Mouse (Mus musculus): Measurements from ENCODE around the gene Tent4a. TPM values are rescaled to one million over a fixed set of nuclear protein-coding genes. Genes with fewer than 3 reads are reported as not detected.
"Not testable (repeated sequence)": the region's sequence is repeated elsewhere in the genome, so short reads cannot be mapped to it uniquely, and the experiment has no call there.

Tent4a gene
- polyA plus RNA-seq (2015; fragmentation: Nextera tagmentation; extraction: Ambion mirVana) = 1.9 and 2.1 TPM in 2 replicates

- Histone ChIP-seq H3K36me3 (peaks cover 16% of the 10 kb centered on the region), H3K9me3 (replicated peaks) (no peaks in the 10 kb centered on the region), H3K27ac (peak within 1 kb of the TSS; percentile 94), H3K9ac (peak within 1 kb of the TSS; percentile 97), H3K4me3 (replicated peaks) (peak within 1 kb of the TSS; percentile 95), H3K4me1 (replicated peaks) (peaks cover 60% of the 10 kb centered on the region), H3K27me3 (no peaks in the 10 kb centered on the region), H3K4me2 (peak within 1 kb of the TSS; percentile 95)
- peak; percentile 82 for ATAC-seq (ENCODE audit: low read depth)
- WGBS (ENCODE audit: insufficient replicate concordance) = 0% methylated on average over 24 of the region's 57 CpGs
- no peak for DNase-seq
Measured at GRCm38 (mm10) chr13:69534334-69534653, at the start of gene Tent4a. TSS of gene Tent4a (minus strand) at chr13:69534617.

DNA sequence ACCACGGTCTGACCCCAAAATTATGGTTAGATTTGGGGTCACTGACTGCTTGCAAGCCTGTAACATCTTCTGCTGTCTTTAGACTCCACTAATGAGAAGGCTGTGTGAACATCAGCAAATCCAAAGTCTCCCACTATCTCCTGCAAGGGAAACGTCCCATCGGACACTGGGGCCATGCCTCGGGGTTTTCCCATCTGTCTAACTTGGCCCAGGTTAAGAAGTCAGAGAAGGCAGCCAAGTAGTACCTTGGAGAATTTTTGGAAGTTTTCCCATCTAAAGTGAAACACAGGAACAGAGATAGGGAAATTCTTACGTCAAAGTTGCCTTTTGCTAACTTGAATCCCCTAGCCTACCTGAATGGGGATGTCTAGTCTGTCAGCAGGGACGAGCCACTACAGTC, 49.2 kb upstream of the Tent4a start:
- Histone ChIP-seq H3K9ac (no peak overlapping the region), H3K4me1 (replicated peaks) (no peaks in the 10 kb centered on the region), H3K36me3 (no peaks in the 10 kb centered on the region), H3K4me3 (replicated peaks) (no peak overlapping the region), H3K27me3 (no peaks in the 10 kb centered on the region), H3K4me2 (no peak overlapping the region), H3K9me3 (replicated peaks) (no peaks in the 10 kb centered on the region), H3K27ac (no peak overlapping the region)
- DNase-seq (no peak), ATAC-seq (ENCODE audit: low read depth) (no peak)
- 73% methylated on average over 6 of the region's 6 CpGs for WGBS (ENCODE audit: insufficient replicate concordance)

- Histone ChIP-seq H3K4me3 (replicated peaks) (no peak overlapping the region), H3K27ac (no peak overlapping the region), H3K9me3 (replicated peaks) (no peaks in the 10 kb centered on the region), H3K36me3 (no peaks in the 10 kb centered on the region), H3K9ac (no peak overlapping the region), H3K4me1 (replicated peaks) (no peaks in the 10 kb centered on the region), H3K27me3 (no peaks in the 10 kb centered on the region), H3K4me2 (no peak overlapping the region)
- no peak for DNase-seq
- WGBS (ENCODE audit: insufficient replicate concordance) = 78% methylated on average over 6 of the region's 6 CpGs
- no peak for ATAC-seq (ENCODE audit: low read depth)
Measured at GRCm38 (mm10) chr13:69582411-69582810, 48.0 kb upstream of the Tent4a start.

DNA sequence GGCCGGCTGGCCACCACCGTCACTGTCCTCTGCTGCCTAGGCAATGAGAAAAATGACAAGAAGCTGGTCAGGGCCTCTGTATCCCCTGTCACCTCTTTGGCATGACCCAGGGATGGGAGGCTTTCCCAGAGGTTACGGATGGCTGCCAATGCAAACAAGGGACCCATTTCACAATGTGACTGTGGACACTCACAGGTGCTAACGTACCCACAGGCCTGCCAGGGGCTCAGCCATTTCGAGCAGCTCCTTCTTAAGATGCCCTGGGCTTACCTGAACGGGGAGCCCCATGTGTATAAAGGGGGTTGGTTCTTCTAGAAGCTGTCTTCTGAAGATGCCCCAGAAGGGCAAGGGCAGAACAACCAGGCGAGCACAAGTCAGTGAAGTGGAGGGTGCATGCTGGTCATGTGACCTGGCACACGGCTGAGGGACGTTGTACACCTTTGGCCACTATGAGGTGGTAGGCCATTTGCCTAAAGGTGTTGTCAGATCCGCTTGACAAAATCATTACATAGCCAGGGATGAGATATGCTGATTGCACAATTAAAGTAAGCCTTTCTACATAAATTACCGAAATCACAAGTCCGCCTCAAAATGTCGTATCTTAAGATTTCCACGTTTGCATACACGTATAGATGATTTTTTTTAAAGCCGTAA, 42.9 kb upstream of the Tent4a start:
- WGBS (ENCODE audit: insufficient replicate concordance) = 76% methylated on average over 16 of the region's 16 CpGs
- Histone ChIP-seq H3K4me1 (replicated peaks) (no peaks in the 10 kb centered on the region), H3K27me3 (no peaks in the 10 kb centered on the region), H3K36me3 (no peaks in the 10 kb centered on the region), H3K4me2 (no peak overlapping the region), H3K4me3 (replicated peaks) (no peak overlapping the region), H3K27ac (no peak overlapping the region), H3K9me3 (replicated peaks) (no peaks in the 10 kb centered on the region), H3K9ac (no peak overlapping the region)
- no peak for DNase-seq
- ATAC-seq (ENCODE audit: low read depth) = no peak

DNA sequence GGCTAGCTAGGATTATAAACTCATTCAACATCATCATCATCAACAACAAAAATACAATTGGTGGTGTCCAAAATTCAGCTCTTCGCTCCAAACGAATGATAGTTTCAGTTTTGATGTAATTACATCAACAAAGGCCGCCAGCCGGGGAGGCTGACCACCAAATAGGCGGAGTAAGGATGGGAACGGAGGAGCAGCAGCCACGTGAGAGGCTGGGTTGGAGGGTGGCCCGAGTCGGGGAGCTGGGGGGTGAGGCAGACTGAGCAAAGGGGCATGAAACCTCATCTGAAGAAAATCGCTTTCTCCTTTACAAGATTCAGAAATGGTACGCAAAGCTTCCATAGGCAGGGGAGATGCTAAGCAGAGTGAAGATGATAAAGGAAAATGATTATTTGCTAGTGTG, 42.3 kb upstream of the Tent4a start:
- H3K27ac ChIP-seq = no peak overlapping the region
- H3K36me3 ChIP-seq = no peaks in the 10 kb centered on the region
- ATAC-seq (ENCODE audit: low read depth) (no peak), DNase-seq (no peak)
- H3K4me3 ChIP-seq (replicated peaks) = no peak overlapping the region
- no peak overlapping the region for H3K9ac ChIP-seq
- no peaks in the 10 kb centered on the region for H3K9me3 ChIP-seq (replicated peaks)
- H3K4me2 ChIP-seq = no peak overlapping the region
- 63% methylated on average over 11 of the region's 11 CpGs for WGBS (ENCODE audit: insufficient replicate concordance)
- no peaks in the 10 kb centered on the region for H3K27me3 ChIP-seq
- H3K4me1 ChIP-seq (replicated peaks) = no peaks in the 10 kb centered on the region

GRCm38 (mm10) chr13:69572594-69572993, 38.2 kb upstream of the Tent4a start:
- no peaks in the 10 kb centered on the region for H3K27me3 ChIP-seq
- H3K9ac ChIP-seq = no peak overlapping the region
- ATAC-seq (ENCODE audit: low read depth) = no peak
- no peaks in the 10 kb centered on the region for H3K9me3 ChIP-seq (replicated peaks)
- H3K4me1 ChIP-seq (replicated peaks) = no peaks in the 10 kb centered on the region
- no peak overlapping the region for H3K4me2 ChIP-seq
- no peak overlapping the region for H3K27ac ChIP-seq
- no peak for DNase-seq
- H3K36me3 ChIP-seq = no peaks in the 10 kb centered on the region
- WGBS (ENCODE audit: insufficient replicate concordance) = 62% methylated on average over 3 of the region's 3 CpGs
- H3K4me3 ChIP-seq (replicated peaks) = no peak overlapping the region

DNA sequence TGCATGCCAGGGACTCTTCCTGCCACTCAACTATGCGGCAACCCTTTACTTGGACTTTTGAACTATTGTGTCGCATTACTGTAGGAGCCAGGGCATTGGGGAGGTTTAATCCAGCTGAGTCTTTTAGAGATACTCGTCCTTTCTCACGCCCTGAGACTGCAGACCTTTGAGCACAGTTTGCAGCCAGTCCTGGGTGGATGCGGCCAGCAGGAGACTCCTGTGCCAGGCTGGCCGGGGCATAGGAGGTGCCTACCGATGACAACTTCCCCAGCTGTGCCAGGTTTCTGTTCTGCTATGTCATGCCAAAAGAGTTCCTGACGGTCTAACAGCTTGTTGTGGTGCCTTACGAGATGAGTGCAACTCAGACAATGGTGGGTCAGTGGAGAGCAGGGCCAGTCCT, 34.8 kb upstream of the Tent4a start:
- WGBS (ENCODE audit: insufficient replicate concordance) = 71% methylated on average over 9 of the region's 9 CpGs
- Histone ChIP-seq H3K4me2 (no peak overlapping the region), H3K4me1 (replicated peaks) (no peaks in the 10 kb centered on the region), H3K9me3 (replicated peaks) (no peaks in the 10 kb centered on the region), H3K27ac (no peak overlapping the region), H3K27me3 (no peaks in the 10 kb centered on the region), H3K36me3 (no peaks in the 10 kb centered on the region), H3K9ac (no peak overlapping the region), H3K4me3 (replicated peaks) (no peak overlapping the region)
- no peak for ATAC-seq (ENCODE audit: low read depth)
- no peak for DNase-seq

GRCm38 (mm10) chr13:69565401-69565800, 31.0 kb upstream of the Tent4a start:
- not testable (repeated sequence) for DNase-seq; ATAC-seq (ENCODE audit: low read depth); H3K9me3 ChIP-seq (replicated peaks); H3K27ac ChIP-seq; H3K27me3 ChIP-seq; H3K4me2 ChIP-seq; H3K4me1 ChIP-seq (replicated peaks); H3K36me3 ChIP-seq; H3K4me3 ChIP-seq (replicated peaks); H3K9ac ChIP-seq
- 85% methylated on average over 4 of the region's 4 CpGs for WGBS (ENCODE audit: insufficient replicate concordance)

- H3K4me2 ChIP-seq = no peak overlapping the region
- H3K9me3 ChIP-seq (replicated peaks) = no peaks in the 10 kb centered on the region
- H3K4me1 ChIP-seq (replicated peaks) = 0 out of 2 replicates have a peak, but pooled peaks cover 2% of the 10 kb centered on the region
- ATAC-seq (ENCODE audit: low read depth) (no peak), DNase-seq (no peak)
- no peak overlapping the region for H3K27ac ChIP-seq
- H3K27me3 ChIP-seq = no peaks in the 10 kb centered on the region
- no peaks in the 10 kb centered on the region for H3K36me3 ChIP-seq
- H3K4me3 ChIP-seq (replicated peaks) = no peak overlapping the region
- no peak overlapping the region for H3K9ac ChIP-seq
Measured at GRCm38 (mm10) chr13:69564573-69564972, 30.2 kb upstream of the Tent4a start.

- Histone ChIP-seq H3K9ac (no peak overlapping the region), H3K9me3 (replicated peaks) (no peaks in the 10 kb centered on the region), H3K27me3 (no peaks in the 10 kb centered on the region), H3K4me1 (replicated peaks) (0 out of 2 replicates have a peak, but pooled peaks cover 2% of the 10 kb centered on the region), H3K36me3 (no peaks in the 10 kb centered on the region), H3K27ac (no peak overlapping the region), H3K4me2 (no peak overlapping the region), H3K4me3 (replicated peaks) (no peak overlapping the region)
- WGBS (ENCODE audit: insufficient replicate concordance) = 56% methylated on average over 3 of the region's 3 CpGs
- no peak for DNase-seq
- ATAC-seq (ENCODE audit: low read depth) = no peak
Measured at GRCm38 (mm10) chr13:69563905-69564304, 29.5 kb upstream of the Tent4a start.

DNA sequence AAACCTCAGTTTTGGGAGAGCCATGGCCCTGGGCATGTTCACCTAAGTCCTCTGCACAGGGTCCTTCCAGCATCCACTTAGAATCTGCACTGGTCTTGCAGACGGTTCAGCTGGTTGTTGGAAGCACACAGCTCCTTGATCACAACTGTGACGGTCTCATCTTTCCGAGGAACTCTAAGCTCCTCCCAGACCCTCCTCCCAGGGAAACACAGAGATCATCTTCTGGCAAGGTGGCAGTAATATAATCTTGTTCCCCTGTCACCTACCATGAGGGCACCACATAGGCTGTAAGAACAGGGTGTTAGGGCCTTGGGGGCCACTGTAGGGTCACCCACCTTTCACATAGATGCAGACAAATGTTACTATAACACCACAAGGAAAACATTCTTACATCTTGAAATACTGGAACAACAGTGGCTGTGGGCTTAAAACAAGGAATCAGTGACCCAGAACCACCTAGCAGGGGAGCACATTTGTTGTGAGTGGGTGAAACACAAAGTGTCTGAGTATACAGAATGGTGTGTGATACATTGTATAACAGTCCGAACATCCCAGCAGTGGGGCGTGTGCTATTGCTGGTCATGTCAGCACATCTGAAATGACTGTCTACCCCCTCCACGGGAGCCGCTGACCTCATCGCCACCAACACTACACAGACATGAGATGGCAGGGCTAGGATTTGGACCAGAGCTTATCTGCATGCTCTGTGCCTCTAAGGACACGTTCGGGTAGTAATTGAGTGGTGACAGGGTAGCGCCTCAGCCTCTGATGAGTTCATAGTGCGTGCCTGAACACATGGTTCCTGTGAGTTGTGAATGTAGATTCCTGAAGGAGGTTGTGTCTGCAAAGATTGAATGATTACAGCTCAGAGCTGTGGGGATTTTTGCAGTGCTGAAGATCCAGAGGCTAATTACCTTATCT, 28.5 kb upstream of the Tent4a start:
- no peak overlapping the region for H3K27ac ChIP-seq
- no peak overlapping the region for H3K9ac ChIP-seq
- H3K27me3 ChIP-seq = no peaks in the 10 kb centered on the region
- 0 out of 2 replicates have a peak, but pooled peaks cover 2% of the 10 kb centered on the region for H3K4me1 ChIP-seq (replicated peaks)
- ATAC-seq (ENCODE audit: low read depth) (no peak), DNase-seq (no peak)
- 62% methylated on average over 12 of the region's 12 CpGs for WGBS (ENCODE audit: insufficient replicate concordance)
- no peak overlapping the region for H3K4me3 ChIP-seq (replicated peaks)
- no peak overlapping the region for H3K4me2 ChIP-seq
- H3K36me3 ChIP-seq = no peaks in the 10 kb centered on the region
- H3K9me3 ChIP-seq (replicated peaks) = no peaks in the 10 kb centered on the region

GRCm38 (mm10) chr13:69562004-69562403, 27.6 kb upstream of the Tent4a start:
- Histone ChIP-seq H3K4me1 (replicated peaks) (0 out of 2 replicates have a peak, but pooled peaks cover 2% of the 10 kb centered on the region), H3K4me3 (replicated peaks) (no peak overlapping the region), H3K9me3 (replicated peaks) (no peaks in the 10 kb centered on the region), H3K27me3 (no peaks in the 10 kb centered on the region), H3K27ac (no peak overlapping the region), H3K4me2 (no peak overlapping the region), H3K9ac (no peak overlapping the region), H3K36me3 (no peaks in the 10 kb centered on the region)
- 66% methylated on average over 9 of the region's 9 CpGs for WGBS (ENCODE audit: insufficient replicate concordance)
- no peak for DNase-seq
- no peak for ATAC-seq (ENCODE audit: low read depth)
